Mouse (Mus musculus) small intestine, adult 2 months (tissue): ENCODE results near the gene Cd300ld5.

Experiments used
- CTCF ChIP-seq: fragments of 200-500 bp; IDR thresholded peaks from 2 replicates; pipeline ENCODE4 v1.5.1; 2012; ENCODE audit warnings: low read depth, mild to moderate bottlenecking, control low read depth, inconsistent platforms, low read length, moderate library complexity, mixed read lengths; ENCODE audit not compliant: insufficient replicate concordance, insufficient read length; ENCODE audit errors: extremely low read depth
- POLR2A ChIP-seq: fragments of 200-500 bp; IDR thresholded peaks from 2 replicates; pipeline ENCODE4 v1.6.1; 2012; ENCODE audit warnings: low read depth, mild to moderate bottlenecking, control low read depth, inconsistent platforms, low read length, moderate library complexity

DNA sequence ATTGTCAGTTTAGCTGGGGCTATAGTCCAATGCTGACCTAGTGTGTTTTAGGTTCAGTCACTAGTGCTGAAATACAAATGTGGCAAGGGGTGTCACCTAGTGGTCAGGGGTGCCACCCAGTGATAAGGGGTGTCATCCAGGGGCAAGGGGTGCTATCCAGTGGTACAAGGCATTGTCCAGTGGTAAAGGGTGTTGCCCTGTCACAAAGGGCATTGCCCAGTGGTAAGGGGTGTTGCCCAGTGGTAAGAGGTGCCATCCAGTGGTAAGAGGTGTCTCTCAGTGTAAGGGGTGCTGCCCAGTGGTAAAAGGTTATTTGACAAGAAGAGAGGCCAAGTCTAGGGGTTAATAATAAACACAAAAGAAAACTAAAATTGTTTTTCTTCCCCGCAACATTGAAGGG, 39.9 kb upstream of the Cd300ld5 start:
- TF ChIP-seq CTCF = no peak
- TF ChIP-seq POLR2A = no peak
